Mouse (Mus musculus) forebrain, postnatal 0 days (tissue): Measurements from ENCODE around the gene Lrrc2. TPM values are rescaled to one million over a fixed set of nuclear protein-coding genes. Genes with fewer than 3 reads are reported as not detected.

ENCODE experiments used
- ATAC-seq: fragments of 200-750 bp; cut with Nextera tagmentation; 2 replicates; pipeline ENCODE4 v1.8.0; 2017; ENCODE audit warnings: mild to moderate bottlenecking, moderate library complexity
- DNase-seq: peaks from one replicate; pipeline ENCODE4 v3.0.0-alpha.2; 2015
- H3K27ac ChIP-seq: fragments of 300-500 bp; sonication (generic); 2 replicates; pipeline ENCODE4 v1.5.1; 2014; ENCODE audit warnings: low read depth, mild to moderate bottlenecking, antibody characterized with exemption, low read length, moderate library complexity, mixed read lengths
- H3K27me3 ChIP-seq: fragments of 300-500 bp; sonication (generic); 2 replicates; pipeline ENCODE4 v1.6.1; 2014; ENCODE audit warnings: mild to moderate bottlenecking, low read length, mixed read lengths; ENCODE audit not compliant: insufficient read depth
- H3K36me3 ChIP-seq: fragments of 300-500 bp; sonication (generic); 2 replicates; pipeline ENCODE4 v1.6.1; 2014; ENCODE audit warnings: mild to moderate bottlenecking, moderate library complexity; ENCODE audit not compliant: insufficient read depth
- H3K4me1 ChIP-seq: fragments of 300-500 bp; sonication (generic); 2 replicates; pipeline ENCODE4 v1.6.1; 2014; ENCODE audit warnings: antibody characterized with exemption; ENCODE audit not compliant: insufficient read depth
- H3K4me2 ChIP-seq: fragments of 300-500 bp; sonication (generic); 2 replicates; pipeline ENCODE4 v1.6.1; 2014; ENCODE audit warnings: low read depth, mild to moderate bottlenecking, moderate library complexity
- H3K4me3 ChIP-seq: fragments of 300-500 bp; sonication (generic); 2 replicates; pipeline ENCODE4 v1.5.1; 2014; ENCODE audit warnings: low read depth, low read length, mixed read lengths
- H3K9ac ChIP-seq: fragments of 300-500 bp; sonication (generic); 2 replicates; pipeline ENCODE4 v1.6.1; 2014; ENCODE audit warnings: mild to moderate bottlenecking
- H3K9me3 ChIP-seq: fragments of 300-500 bp; sonication (generic); 2 replicates; pipeline ENCODE4 v1.6.1; 2016; ENCODE audit warnings: low read length
- CTCF ChIP-seq: sonication (generic); IDR thresholded peaks from 2 replicates; pipeline ENCODE4 v1.5.1; 2016; ENCODE audit warnings: antibody characterized with exemption, control low read depth, low read depth
- WGBS: fragments of 180-500 bp; shearing (Covaris S2); extraction: QIAGEN DNeasy Blood & Tissue Kit; methylation state at CpG from one replicate; pipeline ENCODE4 v1.1.7; 2014; 5-methylcytosine and 5-hydroxymethylcytosine counted together
- polyA plus RNA-seq: library from polyadenylated mRNA; unstranded; fragments of >200 nt; fragmentation: Nextera tagmentation; extraction: Ambion mirVana; gene quantifications from 2 replicates; pipeline ENCODE4 v1.2.1, GENCODE M21; 2015
- total RNA-seq: library from RNA; depleted of rRNA; stranded (reverse); fragments of >200 nt; gene quantifications from 2 replicates; pipeline ENCODE4 v1.2.3, GENCODE M21; 2014

Lrrc2 gene
- total and polyA plus RNA-seq, 2 experiments from 2014 or later, result 0.14 to 0.96 TPM

DNA sequence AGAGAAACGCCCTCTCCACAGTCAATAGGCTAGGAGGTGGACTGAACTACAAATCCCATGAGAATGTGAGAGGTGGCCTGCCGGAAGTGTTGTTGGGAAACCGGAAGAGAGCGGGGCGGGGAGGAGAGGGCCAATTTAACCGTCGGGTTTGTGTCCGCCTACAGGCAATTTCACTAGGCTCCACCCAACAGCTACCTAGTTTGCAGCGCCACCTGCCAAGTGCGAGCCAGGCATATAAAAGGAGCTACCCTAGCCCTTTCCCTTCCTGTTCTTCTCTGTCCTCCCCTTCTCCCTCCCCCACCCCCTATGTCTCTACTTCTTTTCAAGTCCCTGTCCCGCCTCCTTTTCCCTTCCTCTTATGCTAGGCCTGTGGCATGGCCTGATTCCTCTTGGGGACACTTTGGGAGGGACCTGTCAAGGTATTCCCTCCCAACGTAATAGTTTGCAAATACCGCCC is 43.4 kb downstream of the Lrrc2 start:
- TF ChIP-seq CTCF, result peak; percentile 52
- ATAC-seq, result peak; percentile 96

GRCm38 (mm10) chr9:110997245-110997644 is 45.9 kb downstream of the Lrrc2 start:
- H3K27me3 ChIP-seq, result no peaks in the 10 kb centered on the region
- TF ChIP-seq CTCF, result peak; percentile 95
- WGBS, result 9% methylated on average over 5 of the region's 5 CpGs
- ATAC-seq (peak; percentile 65; the same call in 1 of the 2 replicates), DNase-seq (peak; percentile 75)
- H3K9me3 ChIP-seq, result no peaks in the 10 kb centered on the region
- no peaks in the 10 kb centered on the region for H3K36me3 ChIP-seq
- H3K4me3 ChIP-seq, result no peak overlapping the region
- no peak overlapping the region for H3K9ac ChIP-seq
- no peak overlapping the region for H3K27ac ChIP-seq
- no peak overlapping the region for H3K4me2 ChIP-seq
- H3K4me1 ChIP-seq, result no peaks in the 10 kb centered on the region

More for the DNA sequence above, 43.4 kb downstream of the Lrrc2 start:
- peak overlapping the region; percentile 57; the same call in 1 of the 2 replicates for H3K27ac ChIP-seq
- no peaks in the 10 kb centered on the region for H3K27me3 ChIP-seq
- 11% methylated on average over 13 of the region's 13 CpGs for WGBS
- no peaks in the 10 kb centered on the region for H3K36me3 ChIP-seq
- H3K9ac ChIP-seq, result peak overlapping the region; percentile 50
- peak overlapping the region; percentile 50 for H3K4me2 ChIP-seq
- no peaks in the 10 kb centered on the region for H3K9me3 ChIP-seq
- H3K4me3 ChIP-seq, result peak overlapping the region; percentile 44
- no peaks in the 10 kb centered on the region for H3K4me1 ChIP-seq
- peak; percentile 83 for DNase-seq

DNA sequence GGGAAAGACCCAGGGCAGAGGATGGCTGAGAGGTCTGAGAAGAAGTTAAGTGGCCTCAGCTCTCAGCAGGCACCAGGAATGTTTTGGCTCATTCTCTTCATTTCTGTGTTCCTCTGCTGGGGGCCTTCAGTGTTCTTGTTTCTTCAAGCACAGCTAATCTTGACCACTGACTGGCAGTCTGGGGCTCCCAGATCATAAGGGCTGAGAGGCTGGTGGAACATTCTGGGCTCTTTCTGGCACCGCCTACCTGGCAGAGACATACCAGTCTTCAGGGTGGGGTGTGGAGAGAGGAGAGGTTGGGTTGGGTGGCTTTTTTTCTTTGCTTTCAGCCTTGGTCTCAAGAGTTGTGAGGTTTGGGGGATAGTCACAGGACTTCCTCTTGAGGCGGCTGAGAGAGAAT is 47.7 kb downstream of the Lrrc2 start:
- no peak overlapping the region for H3K9ac ChIP-seq
- no peaks in the 10 kb centered on the region for H3K36me3 ChIP-seq
- DNase-seq (no peak), ATAC-seq (no peak)
- no peaks in the 10 kb centered on the region for H3K9me3 ChIP-seq
- H3K4me3 ChIP-seq, result no peak overlapping the region
- no peaks in the 10 kb centered on the region for H3K27me3 ChIP-seq
- no peak overlapping the region for H3K4me2 ChIP-seq
- WGBS, result 90% methylated on average over 2 of the region's 2 CpGs
- no peaks in the 10 kb centered on the region for H3K4me1 ChIP-seq
- H3K27ac ChIP-seq, result no peak overlapping the region
- TF ChIP-seq CTCF, result no peak

- WGBS, result 83% methylated on average over 10 of the region's 10 CpGs
- Histone ChIP-seq H3K27me3 (no peaks in the 10 kb centered on the region), H3K4me2 (no peak overlapping the region), H3K27ac (no peak overlapping the region), H3K9me3 (no peaks in the 10 kb centered on the region), H3K4me3 (no peak overlapping the region), H3K36me3 (no peaks in the 10 kb centered on the region), H3K4me1 (no peaks in the 10 kb centered on the region), H3K9ac (no peak overlapping the region)
- DNase-seq (no peak), ATAC-seq (no peak)
- TF ChIP-seq CTCF, result no peak
Measured at GRCm38 (mm10) chr9:110999856-111000255, 48.5 kb downstream of the Lrrc2 start.

- H3K36me3 ChIP-seq, result no peaks in the 10 kb centered on the region
- H3K9me3 ChIP-seq, result no peaks in the 10 kb centered on the region
- H3K4me2 ChIP-seq, result no peak overlapping the region
- DNase-seq (no peak), ATAC-seq (no peak)
- H3K4me1 ChIP-seq, result no peaks in the 10 kb centered on the region
- no peak overlapping the region for H3K27ac ChIP-seq
- TF ChIP-seq CTCF, result no peak
- no peaks in the 10 kb centered on the region for H3K27me3 ChIP-seq
- 81% methylated on average over 12 of the region's 12 CpGs for WGBS
- no peak overlapping the region for H3K4me3 ChIP-seq
- H3K9ac ChIP-seq, result no peak overlapping the region
Measured at GRCm38 (mm10) chr9:111001621-111002020, 50.3 kb downstream of the Lrrc2 start.

- Histone ChIP-seq H3K4me2 (no peak overlapping the region), H3K9me3 (no peaks in the 10 kb centered on the region), H3K9ac (no peak overlapping the region), H3K36me3 (no peaks in the 10 kb centered on the region), H3K4me1 (no peaks in the 10 kb centered on the region), H3K27ac (no peak overlapping the region), H3K27me3 (no peaks in the 10 kb centered on the region), H3K4me3 (no peak overlapping the region)
- WGBS, result 87% methylated on average over 9 of the region's 9 CpGs
- no peak for ATAC-seq
- no peak for TF ChIP-seq CTCF
- DNase-seq, result no peak
Measured at GRCm38 (mm10) chr9:111003279-111003678, 51.9 kb downstream of the Lrrc2 start.

- ATAC-seq (no peak), DNase-seq (no peak)
- H3K4me3 ChIP-seq, result no peak overlapping the region
- no peak for TF ChIP-seq CTCF
- H3K4me1 ChIP-seq, result no peaks in the 10 kb centered on the region
- no peak overlapping the region for H3K4me2 ChIP-seq
- no peaks in the 10 kb centered on the region for H3K9me3 ChIP-seq
- no peak overlapping the region for H3K27ac ChIP-seq
- no peaks in the 10 kb centered on the region for H3K36me3 ChIP-seq
- 92% methylated on average over 2 of the region's 2 CpGs for WGBS
- H3K27me3 ChIP-seq, result no peaks in the 10 kb centered on the region
- H3K9ac ChIP-seq, result no peak overlapping the region
Measured at GRCm38 (mm10) chr9:111006544-111006943, 55.2 kb downstream of the Lrrc2 start.
